ENCODE assay signal across 16 mouse cellular contexts in the genomic region with DNA sequence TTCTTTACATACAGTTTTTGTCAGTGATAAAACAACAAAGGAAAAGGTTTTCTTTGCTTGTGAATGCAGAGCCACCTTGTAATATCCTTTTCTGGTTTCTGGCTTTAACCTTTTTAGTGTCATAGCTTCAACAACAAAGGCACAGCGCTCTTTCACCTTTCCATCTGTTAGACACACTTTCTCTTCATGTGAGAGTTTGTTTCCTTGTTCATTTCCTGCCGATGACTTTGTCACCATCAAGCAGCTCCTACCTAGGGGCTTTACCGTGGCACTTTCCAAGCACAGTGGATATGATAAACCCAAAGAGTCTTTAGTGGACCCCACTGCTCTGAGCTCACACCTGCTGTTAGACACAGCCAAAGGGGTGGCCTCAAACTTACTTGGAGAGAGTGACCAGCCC.
"Had no signal": no experiment of that assay in that cellular context is flagged by ENCODE, and none has a peak within 500 bp of the region (broad histone marks: within the 10 kb centered on the region; RNA-seq: fewer than 3 reads in every experiment).

No protein-coding gene starts in this region.

- H3K36me3 ChIP-seq: intestine, embryonic 15.5 days; kidney, embryonic 15.5 days; limb, embryonic 10.5 days; liver, embryonic 15.5 days; midbrain, embryonic 10.5 days; neural tube, embryonic 13.5 days had no signal

- H3K4me1 ChIP-seq: intestine, embryonic 15.5 days; kidney, embryonic 15.5 days; limb, embryonic 10.5 days; liver, embryonic 15.5 days had no signal

- ATAC-seq: intestine, embryonic 15.5 days; lung, postnatal 0 days had no signal

- H3K27me3 ChIP-seq: intestine, embryonic 15.5 days; kidney, embryonic 15.5 days; liver, embryonic 15.5 days; neural tube, embryonic 13.5 days had no signal

- DNase-seq: kidney, adult 2 months; kidney, postnatal 14 days; lung, adult 2 months; lung, postnatal 4 days; midbrain, embryonic 14.5 days; retina, postnatal 1 day; right cerebral cortex, postnatal 4 days; spleen, adult 18-20 months had no signal

- H3K4me3 ChIP-seq: intestine, embryonic 15.5 days; kidney, embryonic 15.5 days; left cerebral cortex, adult 2 months; limb, embryonic 10.5 days; liver, embryonic 15.5 days; midbrain, embryonic 10.5 days; neural tube, embryonic 13.5 days had no signal

- H3K27ac ChIP-seq: intestine, embryonic 15.5 days; kidney, embryonic 15.5 days; left cerebral cortex, adult 2 months; limb, embryonic 10.5 days; liver, embryonic 15.5 days; midbrain, embryonic 10.5 days; neural tube, embryonic 13.5 days had no signal
